Mouse (Mus musculus) stomach, embryonic 14.5 days (tissue): ENCODE results near the gene Hist1h3g. TPM values are rescaled to one million over a fixed set of nuclear protein-coding genes. Genes with fewer than 3 reads are reported as not detected.
"Not testable (repeated sequence)": the region's sequence is repeated elsewhere in the genome, so short reads cannot be mapped to it uniquely, and the experiment has no call there.

Experiments used
- ATAC-seq: fragments of 200-750 bp; cut with Nextera tagmentation; 2 replicates; pipeline ENCODE4 v1.8.0; 2017; ENCODE audit warnings: low read depth, moderate TSS enrichment; ENCODE audit not compliant: insufficient number of reproducible peaks, insufficient read depth, low FRiP score
- H3K27ac ChIP-seq: fragments of 300-500 bp; sonication (generic); 2 replicates; pipeline ENCODE4 v1.5.1; 2014; ENCODE audit warnings: mild to moderate bottlenecking, low read length, moderate library complexity, mixed read lengths
- H3K27me3 ChIP-seq: fragments of 300-500 bp; sonication (generic); 2 replicates; pipeline ENCODE4 v1.6.1; 2014; ENCODE audit warnings: low read length, control low read depth, mixed read lengths; ENCODE audit not compliant: control insufficient read depth, insufficient read depth
- H3K36me3 ChIP-seq: fragments of 300-500 bp; sonication (generic); 2 replicates; pipeline ENCODE4 v1.6.1; 2014; ENCODE audit warnings: mild to moderate bottlenecking, control low read depth, low read length, moderate library complexity, mixed read lengths; ENCODE audit not compliant: control insufficient read depth, insufficient read depth
- H3K4me1 ChIP-seq: fragments of 300-500 bp; sonication (generic); 2 replicates; pipeline ENCODE4 v1.6.1; 2014; ENCODE audit warnings: low read length, control low read depth, mixed read lengths; ENCODE audit not compliant: control insufficient read depth, insufficient read depth
- H3K4me2 ChIP-seq: fragments of 300-500 bp; sonication (generic); replicated peaks from 2 replicates; pipeline ENCODE4 v1.6.1; 2014; ENCODE audit warnings: low read depth, low read length, control low read depth
- H3K4me3 ChIP-seq: fragments of 300-500 bp; sonication (generic); 2 replicates; pipeline ENCODE4 v1.5.1; 2014; ENCODE audit warnings: low read depth, low read length, control low read depth
- H3K9ac ChIP-seq: fragments of 300-500 bp; sonication (generic); replicated peaks from 2 replicates; pipeline ENCODE4 v1.6.1; 2014; ENCODE audit warnings: low read depth, mild to moderate bottlenecking, control low read depth, low read length, moderate library complexity, mixed read lengths
- H3K9me3 ChIP-seq: fragments of 300-500 bp; sonication (generic); 2 replicates; pipeline ENCODE4 v1.6.1; 2016; ENCODE audit warnings: low read depth, low read length, control low read depth; ENCODE audit not compliant: control insufficient read depth
- WGBS: fragments of 180-500 bp; shearing (Covaris S2); extraction: QIAGEN DNeasy Blood & Tissue Kit; methylation state at CpG from one replicate; pipeline ENCODE4 v1.1.7; 2014; 5-methylcytosine and 5-hydroxymethylcytosine counted together
- polyA plus RNA-seq: library from polyadenylated mRNA; unstranded; fragments of >200 nt; fragmentation: Nextera tagmentation; extraction: Ambion mirVana; gene quantifications from 2 replicates; pipeline ENCODE4 v1.2.1, GENCODE M21; 2014

Hist1h3g gene
- polyA plus RNA-seq, 1 experiment from 2014 or later: 7.8 TPM

- H3K4me1 ChIP-seq: peaks cover 5% of the 10 kb centered on the region; the same call in 1 of the 2 replicates
- peak overlapping the region; percentile 38 for H3K4me2 ChIP-seq
- ATAC-seq: peak; percentile 44; the same call in 1 of the 2 replicates
- peak overlapping the region; percentile 30 for H3K4me3 ChIP-seq
- no peaks in the 10 kb centered on the region for H3K27me3 ChIP-seq
- H3K9ac ChIP-seq: no peak overlapping the region
- H3K9me3 ChIP-seq: no peaks in the 10 kb centered on the region
- 0 out of 2 replicates have a peak overlapping the region, but pooled peaks have one; percentile 29 for H3K27ac ChIP-seq
- H3K36me3 ChIP-seq: no peaks in the 10 kb centered on the region
- under 1% methylated on average over 17 of the region's 17 CpGs for WGBS
Measured at GRCm38 (mm10) chr13:23526312-23526711, 8.9 kb upstream of the Hist1h3g start.

- H3K36me3 ChIP-seq: no peaks in the 10 kb centered on the region
- H3K4me2 ChIP-seq: peak overlapping the region; percentile 55
- peaks cover 5% of the 10 kb centered on the region for H3K4me1 ChIP-seq
- 0 out of 2 replicates have a peak overlapping the region, but pooled peaks have one; percentile 53 for H3K4me3 ChIP-seq
- no peaks in the 10 kb centered on the region for H3K27me3 ChIP-seq
- H3K9ac ChIP-seq: no peak overlapping the region
- no peak overlapping the region for H3K27ac ChIP-seq
- 75% methylated on average over 5 of the region's 5 CpGs for WGBS
- H3K9me3 ChIP-seq: no peaks in the 10 kb centered on the region
- no peak for ATAC-seq
Measured at GRCm38 (mm10) chr13:23529005-23529404, 6.2 kb upstream of the Hist1h3g start.

GRCm38 (mm10) chr13:23529480-23530165 lies 5.6 kb upstream of the Hist1h3g start:
- Histone ChIP-seq H3K27ac (peak overlapping the region; percentile 97), H3K4me3 (peak overlapping the region; percentile 53), H3K27me3 (no peaks in the 10 kb centered on the region), H3K9me3 (no peaks in the 10 kb centered on the region), H3K4me2 (peak overlapping the region; percentile 55), H3K36me3 (no peaks in the 10 kb centered on the region), H3K4me1 (peaks cover 5% of the 10 kb centered on the region), H3K9ac (peak overlapping the region; percentile 57)
- no peak for ATAC-seq
- 9% methylated on average over 2 of the region's 2 CpGs for WGBS

GRCm38 (mm10) chr13:23530181-23530900 lies 4.9 kb upstream of the Hist1h3g start:
- no peak for ATAC-seq
- Histone ChIP-seq H3K27me3 (no peaks in the 10 kb centered on the region), H3K4me1 (peaks cover 5% of the 10 kb centered on the region), H3K27ac (peak overlapping the region; percentile 97), H3K36me3 (no peaks in the 10 kb centered on the region), H3K4me3 (peak overlapping the region; percentile 53), H3K9me3 (no peaks in the 10 kb centered on the region), H3K9ac (peak overlapping the region; percentile 57), H3K4me2 (peak overlapping the region; percentile 55)
- under 1% methylated on average over 20 of the region's 20 CpGs for WGBS

GRCm38 (mm10) chr13:23530901-23531875 lies 4.0 kb upstream of the Hist1h3g start, which contains the start of gene Hist1h4h:
Hist1h4h (plus strand) TSS chr13:23531050.
- peak within 1 kb of the TSS; percentile 55 for H3K4me2 ChIP-seq
- peak within 1 kb of the TSS; percentile 53 for H3K4me3 ChIP-seq
- H3K27ac ChIP-seq: peak within 1 kb of the TSS; percentile 97
- H3K27me3 ChIP-seq: no peaks in the 10 kb centered on the region
- H3K36me3 ChIP-seq: no peaks in the 10 kb centered on the region
- WGBS: under 1% methylated on average over 53 of the region's 70 CpGs
- ATAC-seq: peak; percentile 77
- no peaks in the 10 kb centered on the region for H3K9me3 ChIP-seq
- H3K4me1 ChIP-seq: peaks cover 5% of the 10 kb centered on the region
- peak within 1 kb of the TSS; percentile 70 for H3K9ac ChIP-seq

GRCm38 (mm10) chr13:23532262-23533075 lies 2.8 kb upstream of the Hist1h3g start:
- H3K4me3 ChIP-seq: peak overlapping the region; percentile 53
- peak overlapping the region; percentile 97 for H3K27ac ChIP-seq
- no peak for ATAC-seq
- no peaks in the 10 kb centered on the region for H3K9me3 ChIP-seq
- 16% methylated on average over 9 of the region's 9 CpGs for WGBS
- H3K4me2 ChIP-seq: peak overlapping the region; percentile 55
- no peaks in the 10 kb centered on the region for H3K27me3 ChIP-seq
- H3K9ac ChIP-seq: peak overlapping the region; percentile 70
- H3K36me3 ChIP-seq: no peaks in the 10 kb centered on the region
- peaks cover 11% of the 10 kb centered on the region for H3K4me1 ChIP-seq

GRCm38 (mm10) chr13:23533560-23534367 lies 1.5 kb upstream of the Hist1h3g start, which contains the start of gene Hist1h2af:
Hist1h2af (plus strand) TSS chr13:23533906.
- WGBS: under 1% methylated on average over 24 of the region's 53 CpGs
- Histone ChIP-seq H3K4me3 (peak within 1 kb of the TSS; percentile 53), H3K4me2 (peak within 1 kb of the TSS; percentile 55), H3K9ac (peak within 1 kb of the TSS; percentile 70), H3K4me1 (peaks cover 10% of the 10 kb centered on the region), H3K27ac (peak within 1 kb of the TSS; percentile 97)
- not testable (repeated sequence) for H3K36me3 ChIP-seq, H3K9me3 ChIP-seq, H3K27me3 ChIP-seq
- peak; percentile 54 for ATAC-seq
